Mouse (Mus musculus): ENCODE measurements at regions not wholly inside any gene's neighbourhood (a gene's known extent, or its start where the extent isn't known, plus 50 kb on each side); places are given as distances from the start of the nearest gene placed in this dataset.

DNA sequence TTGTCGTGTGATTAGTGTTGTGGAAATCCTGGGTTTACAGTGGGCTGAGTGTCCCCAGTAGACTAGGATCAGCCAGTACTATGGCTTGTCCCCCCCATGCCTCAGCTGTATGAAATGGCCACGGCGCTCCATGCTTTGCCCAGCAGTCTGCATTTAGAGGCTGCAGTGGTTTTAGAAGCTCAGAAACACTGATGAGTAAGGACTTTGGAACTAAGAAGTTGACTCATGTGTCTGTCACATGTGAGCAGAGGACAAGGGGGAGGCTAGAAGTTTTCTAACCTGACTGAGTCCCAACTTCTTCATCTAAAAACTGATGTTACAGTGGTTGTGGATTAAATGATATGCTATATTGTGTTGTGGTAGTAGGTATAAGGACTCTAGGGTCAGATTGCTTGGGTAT, 371.5 kb downstream of the Bckdhb start:
- ATAC-seq: no peak

DNA sequence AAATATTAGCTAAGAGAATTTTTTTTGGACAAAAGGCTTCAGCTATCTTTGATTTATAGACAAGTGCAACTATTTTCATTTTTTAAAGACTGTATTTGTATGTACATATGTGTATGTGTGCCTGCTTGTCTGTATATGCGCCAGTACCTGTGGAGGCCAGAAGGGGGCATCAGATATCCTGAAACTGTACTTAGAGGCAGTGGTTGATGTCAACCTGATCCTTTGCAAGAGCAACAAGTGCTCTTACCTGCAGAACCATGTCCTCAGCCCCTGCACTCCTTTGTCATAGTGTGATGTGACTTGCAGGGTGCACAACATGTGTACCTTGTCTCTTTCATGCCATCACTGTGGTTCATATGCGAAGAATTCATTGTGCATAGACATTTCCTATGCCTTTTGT, 379.5 kb downstream of the Bckdhb start:
- ATAC-seq: no peak

DNA sequence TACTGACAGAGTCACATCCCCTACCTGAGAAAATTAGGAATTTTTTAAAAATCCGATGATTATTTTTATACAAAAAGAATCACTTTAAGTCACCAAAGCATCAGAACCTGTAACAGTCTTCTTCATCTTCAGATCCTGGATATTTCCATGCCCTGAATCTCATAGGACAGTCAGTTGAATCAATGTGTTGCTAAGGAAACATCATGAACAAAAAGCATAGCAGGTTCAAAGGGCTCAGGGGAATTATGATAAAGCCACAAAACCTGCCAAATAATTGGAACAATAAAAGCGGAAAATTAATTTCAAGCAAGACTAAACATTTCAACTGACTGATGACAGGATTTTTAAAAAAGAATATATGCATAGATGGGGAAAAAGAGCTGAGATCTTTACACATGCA, 393.9 kb downstream of the Bckdhb start:
- ATAC-seq: no peak

DNA sequence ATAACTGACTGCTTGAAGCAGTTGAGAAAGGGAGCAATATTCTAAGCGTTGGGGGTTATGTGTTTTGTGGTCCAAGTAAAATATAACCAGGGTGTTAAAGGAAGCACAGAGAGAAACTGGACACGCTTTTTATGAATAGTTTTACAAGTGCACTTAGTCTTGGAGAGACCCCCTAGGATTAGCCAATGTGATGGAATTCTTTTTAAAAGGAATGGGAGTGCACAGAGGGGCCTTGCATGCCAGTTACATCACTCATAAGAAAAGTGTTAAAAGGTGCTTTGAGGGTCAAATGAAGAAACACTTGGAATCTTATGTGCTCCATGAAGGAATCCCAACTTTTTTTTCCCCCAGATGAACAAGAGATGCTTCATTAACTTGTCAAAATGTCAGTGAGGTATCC, 394.4 kb downstream of the Bckdhb start:
- no peak for ATAC-seq

DNA sequence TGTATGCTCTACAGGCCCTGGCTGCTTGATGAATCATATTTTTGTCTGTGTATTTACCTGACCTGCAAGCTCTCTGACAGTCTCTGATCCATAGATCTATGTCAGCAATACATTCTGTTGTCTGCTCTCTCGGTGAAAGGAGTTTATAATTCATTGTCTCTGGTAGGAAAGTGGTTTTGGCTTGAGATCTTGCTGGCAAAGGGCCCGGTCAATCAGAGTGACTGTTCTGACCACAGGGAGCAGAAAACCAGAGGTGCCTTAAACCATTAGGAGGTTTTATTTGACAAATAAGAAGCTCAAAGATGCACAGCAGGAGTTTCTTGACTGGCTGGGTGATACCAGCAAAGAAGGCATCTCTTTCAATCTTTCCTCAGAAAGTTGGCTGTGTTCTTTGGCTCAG, 398.2 kb downstream of the Bckdhb start:
- ATAC-seq: no peak

DNA sequence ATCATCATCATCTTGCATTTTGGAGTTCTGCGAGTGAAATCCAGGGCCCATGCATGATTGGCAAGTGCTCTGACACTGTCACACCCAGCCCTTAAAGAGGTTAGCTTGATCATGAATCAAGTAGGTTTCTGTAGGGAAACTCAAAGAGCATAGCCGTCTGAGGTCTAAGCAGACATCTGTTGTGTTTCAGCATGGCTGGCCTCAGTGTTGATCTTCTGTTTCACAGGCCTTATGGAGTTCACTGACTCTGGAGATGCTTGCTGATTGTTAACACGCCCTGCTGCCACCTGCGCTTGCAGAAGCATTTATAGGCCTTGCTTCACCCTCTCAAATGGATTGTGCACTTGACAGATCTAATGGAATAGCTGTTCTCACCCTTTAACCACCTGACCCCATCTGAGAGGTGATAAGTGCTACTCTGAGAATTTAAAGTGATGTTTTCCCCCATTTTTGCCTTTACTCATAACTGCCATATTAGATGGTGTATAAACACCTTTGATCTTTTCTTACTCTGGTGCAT, 406.2 kb downstream of the Bckdhb start:
- no peak for ATAC-seq

DNA sequence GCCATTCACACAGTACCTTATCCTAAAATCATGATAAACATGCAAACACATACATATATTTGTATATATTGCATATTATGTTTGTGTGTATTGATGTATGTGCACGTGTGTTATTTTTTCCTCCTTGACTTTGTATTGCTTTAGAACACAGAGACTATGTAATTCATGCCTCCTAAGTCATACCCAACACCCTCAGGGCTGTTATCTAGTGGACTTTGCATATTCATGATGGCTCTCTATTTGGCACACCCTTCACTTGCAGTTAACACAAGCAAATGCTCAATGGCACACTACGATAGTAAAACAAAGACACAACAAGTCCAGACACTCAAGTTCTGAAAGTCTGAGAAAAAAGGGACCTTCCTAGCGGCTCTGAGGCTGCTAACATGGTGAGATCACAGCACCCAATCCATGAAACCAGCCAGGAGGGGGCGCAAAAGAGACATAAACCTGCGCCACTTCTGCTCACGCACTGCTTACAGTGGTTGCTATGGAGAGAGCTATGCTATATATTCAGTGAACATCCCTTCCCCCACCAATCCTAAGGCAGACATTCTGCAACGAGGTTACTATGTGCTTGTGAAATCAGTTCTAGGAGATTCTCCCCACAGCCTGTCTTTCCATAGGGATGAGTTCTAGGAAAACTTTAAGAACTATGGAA, 418.6 kb downstream of the Bckdhb start:
- ATAC-seq: peak; percentile 75

DNA sequence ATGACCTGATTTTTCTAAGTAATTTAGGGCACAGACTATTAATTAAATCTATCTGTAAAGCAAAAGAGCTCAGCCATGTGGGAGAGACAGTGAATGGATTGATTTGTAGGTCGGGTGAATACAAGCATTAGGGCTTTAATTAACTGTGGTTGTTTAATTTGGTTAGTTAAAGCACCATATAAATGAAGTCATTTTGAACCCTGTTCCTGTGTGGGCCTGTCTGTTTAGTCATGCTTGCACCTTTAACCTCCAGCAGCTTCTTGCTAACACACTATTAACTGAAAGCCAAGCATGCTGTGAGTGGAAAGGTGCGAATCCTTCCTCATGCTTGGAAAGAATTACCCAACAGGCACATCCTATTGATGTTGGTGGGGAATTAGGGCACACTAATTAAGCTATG, 425.3 kb downstream of the Bckdhb start:
- ATAC-seq: no peak

DNA sequence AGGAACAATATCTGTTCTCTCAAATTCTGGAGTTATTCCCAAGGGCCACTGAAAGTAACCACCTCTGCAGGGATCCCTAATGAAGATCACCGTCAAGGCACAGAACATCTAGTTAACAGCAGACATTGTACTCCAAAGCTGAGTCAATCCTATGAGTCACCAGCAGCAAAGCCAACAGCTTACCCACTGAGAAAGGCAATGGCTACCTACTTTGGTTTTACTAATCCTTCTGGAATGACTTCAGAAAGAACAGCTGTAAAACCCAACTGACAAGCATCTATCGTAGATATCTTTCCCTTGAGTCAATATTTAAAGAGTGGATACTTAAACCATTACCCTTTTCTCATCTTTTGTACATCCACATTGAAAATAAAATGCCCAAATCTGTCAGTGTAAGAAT, 429.5 kb downstream of the Bckdhb start:
- no peak for ATAC-seq

DNA sequence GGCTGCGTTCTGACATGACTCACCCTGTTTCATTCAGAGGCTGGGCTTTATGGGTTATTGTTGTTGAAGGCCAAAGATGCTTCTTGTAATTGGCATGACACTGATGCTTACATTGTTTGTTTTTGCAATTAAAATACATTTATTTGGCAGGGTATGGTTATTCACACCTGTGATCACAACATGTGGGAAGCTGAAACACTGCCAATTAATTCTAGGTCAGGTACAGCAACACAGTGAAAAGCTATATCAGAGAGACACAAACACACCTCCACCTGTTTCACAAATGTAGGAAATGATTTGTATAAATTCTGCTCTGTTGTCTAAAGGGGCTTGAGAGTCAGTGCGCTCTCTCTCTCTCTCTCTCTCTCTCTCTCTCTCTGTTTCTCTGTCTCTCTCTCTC, 431.2 kb downstream of the Bckdhb start:
- ATAC-seq: no peak

DNA sequence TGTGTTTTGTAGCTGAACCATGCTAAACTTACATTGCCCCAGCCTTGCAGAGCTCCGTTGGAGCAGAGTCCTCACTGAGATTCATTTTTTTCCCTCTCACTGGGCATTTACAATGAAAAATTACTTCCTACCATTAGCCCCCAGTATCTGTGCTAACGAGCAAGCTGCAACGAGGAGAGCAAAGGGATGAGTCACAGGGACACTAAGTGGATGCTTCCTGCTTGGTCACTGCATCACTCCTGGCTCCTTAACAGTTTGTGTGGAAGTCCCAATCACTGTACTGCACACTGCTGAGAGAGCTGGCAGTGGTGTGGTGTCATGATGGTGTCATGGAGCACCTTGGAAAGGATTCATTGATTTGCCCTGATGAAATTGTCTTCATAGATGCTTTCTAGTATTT, 434.9 kb downstream of the Bckdhb start:
- ATAC-seq: no peak

DNA sequence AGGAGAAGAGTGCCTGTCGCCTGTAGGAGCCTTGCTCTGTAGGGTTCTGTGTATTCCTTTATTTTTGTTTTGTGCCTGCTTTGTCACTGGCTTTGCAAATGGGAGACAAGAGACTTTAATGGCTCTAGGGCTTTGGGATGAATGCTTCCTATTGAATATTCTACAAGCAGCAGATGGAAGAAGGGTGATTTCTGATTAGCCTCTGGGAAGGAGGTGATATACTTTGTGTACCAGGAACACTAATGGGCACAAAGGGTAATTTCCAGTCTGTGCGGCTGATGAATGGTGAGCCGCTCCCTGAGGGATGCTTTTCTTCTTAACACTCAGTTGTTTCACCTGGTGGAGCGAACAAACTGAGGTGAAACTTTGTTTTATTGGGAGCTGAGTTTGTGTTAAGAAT, 435.5 kb downstream of the Bckdhb start:
- ATAC-seq: no peak

DNA sequence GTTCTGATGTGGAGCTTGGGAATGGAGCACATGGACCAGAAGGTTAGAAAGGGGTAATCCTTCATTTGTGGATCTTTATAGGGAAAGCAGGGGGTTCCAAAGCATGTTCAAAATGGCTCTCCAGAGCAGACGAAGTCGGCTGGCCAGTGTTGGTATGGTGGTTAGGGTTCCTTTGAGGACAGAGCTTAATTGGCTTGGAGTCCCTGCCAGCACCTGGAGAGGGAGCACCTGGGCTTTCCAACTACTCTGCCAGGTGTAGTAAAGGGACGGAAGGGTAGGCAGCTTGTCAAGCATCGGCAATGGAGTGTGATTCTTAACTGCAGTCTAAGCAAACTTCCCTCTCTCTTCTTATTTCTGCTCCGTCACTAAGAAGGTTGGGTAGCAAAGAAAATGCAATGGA, 438.5 kb downstream of the Bckdhb start:
- no peak for ATAC-seq

DNA sequence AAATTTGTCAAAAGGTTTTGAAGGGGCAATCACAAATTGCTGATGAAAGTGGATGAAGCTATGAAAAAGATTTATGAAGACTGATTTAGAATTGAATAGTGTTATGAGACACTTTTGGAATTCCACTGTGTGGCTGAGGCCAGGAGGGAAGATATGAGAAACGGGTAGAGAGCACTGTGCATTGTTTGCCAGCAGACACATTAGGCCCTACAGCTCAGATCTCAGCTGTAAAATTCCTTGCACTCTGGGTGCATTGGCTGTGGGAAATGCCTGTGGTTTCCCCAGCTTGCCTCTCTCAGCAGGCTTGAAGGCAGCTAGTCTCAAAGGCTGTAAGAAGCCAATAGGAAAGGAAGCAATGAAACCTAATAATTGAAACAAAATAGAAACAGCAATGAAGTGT, 444.3 kb downstream of the Bckdhb start:
- no peak for ATAC-seq

DNA sequence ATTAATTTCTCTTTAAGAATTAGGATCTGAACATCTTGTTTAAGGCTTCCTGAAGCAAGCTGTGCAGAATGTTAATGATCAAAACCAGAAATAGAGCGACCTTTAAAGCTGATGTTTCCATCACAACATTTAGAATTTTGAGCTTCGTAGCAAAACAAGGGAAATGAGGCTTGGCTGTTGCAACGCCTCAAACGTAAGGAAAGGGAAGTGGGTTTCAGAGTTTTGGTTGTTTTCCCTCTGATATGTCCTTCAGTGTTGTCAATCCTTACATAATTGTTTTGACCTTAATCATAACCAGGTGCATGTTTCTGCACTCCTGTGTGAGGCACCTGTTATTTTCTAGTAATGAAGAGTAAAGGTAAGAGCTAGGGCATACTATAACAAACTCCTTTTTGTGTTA, 445.3 kb downstream of the Bckdhb start:
- ATAC-seq: no peak

DNA sequence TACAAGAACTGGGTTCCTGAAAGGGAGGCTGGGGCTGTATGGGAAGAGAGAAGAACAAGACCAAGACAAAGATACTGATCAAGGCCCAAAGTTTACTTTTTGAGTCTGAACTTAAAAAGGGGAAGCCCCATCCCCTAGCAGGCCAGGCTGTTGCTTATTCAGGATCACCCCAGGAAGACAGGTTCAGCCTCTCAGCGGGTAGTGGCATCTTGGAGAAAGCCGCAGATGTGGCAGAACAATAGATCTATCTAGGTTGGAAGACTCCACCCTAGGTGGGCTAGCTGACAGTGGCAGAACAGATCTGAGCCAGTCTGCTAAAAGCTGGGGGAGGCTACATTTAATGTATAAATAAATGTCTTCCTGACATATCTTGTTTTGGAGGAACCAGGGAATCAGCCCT, 450.8 kb downstream of the Bckdhb start:
- no peak for ATAC-seq

DNA sequence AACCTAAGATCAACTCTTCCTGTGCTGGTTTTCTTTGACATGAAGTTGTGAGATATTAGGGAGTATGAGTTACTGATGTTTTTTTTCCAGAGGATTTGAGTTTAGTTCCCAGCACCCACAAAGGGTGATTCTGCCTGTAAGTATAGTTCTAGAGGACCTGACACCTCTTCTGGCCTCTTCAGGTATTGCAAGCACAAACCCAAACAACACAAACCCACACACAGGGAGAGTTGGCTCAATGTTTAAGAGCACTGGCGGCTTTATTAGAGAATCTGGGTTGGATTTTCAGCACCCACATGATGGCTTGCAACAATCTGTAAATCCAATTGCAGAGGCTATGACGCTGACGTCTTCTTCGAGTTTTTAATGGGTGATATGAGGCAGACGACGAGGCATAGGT, 451.7 kb downstream of the Bckdhb start:
- no peak for ATAC-seq

DNA sequence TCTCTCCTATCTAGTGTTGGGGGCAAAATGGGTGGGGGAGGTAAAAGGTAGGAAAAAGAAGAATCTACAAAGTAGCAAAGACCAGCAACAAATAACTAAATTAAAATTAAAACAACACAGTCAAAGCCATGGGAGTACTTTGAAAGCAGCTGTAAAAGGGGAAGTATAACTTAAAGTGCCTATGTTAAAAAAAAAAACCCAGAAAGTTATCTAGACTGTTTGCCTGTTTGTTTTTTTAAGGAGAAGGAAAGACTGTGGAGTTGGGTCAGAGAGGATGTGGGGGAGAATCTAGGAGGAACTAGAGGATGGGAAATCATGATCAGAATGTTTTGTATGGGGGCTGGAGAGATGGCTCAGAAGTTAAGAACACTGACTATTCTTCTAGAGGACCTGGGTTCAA, 457.0 kb downstream of the Bckdhb start:
- ATAC-seq: no peak

DNA sequence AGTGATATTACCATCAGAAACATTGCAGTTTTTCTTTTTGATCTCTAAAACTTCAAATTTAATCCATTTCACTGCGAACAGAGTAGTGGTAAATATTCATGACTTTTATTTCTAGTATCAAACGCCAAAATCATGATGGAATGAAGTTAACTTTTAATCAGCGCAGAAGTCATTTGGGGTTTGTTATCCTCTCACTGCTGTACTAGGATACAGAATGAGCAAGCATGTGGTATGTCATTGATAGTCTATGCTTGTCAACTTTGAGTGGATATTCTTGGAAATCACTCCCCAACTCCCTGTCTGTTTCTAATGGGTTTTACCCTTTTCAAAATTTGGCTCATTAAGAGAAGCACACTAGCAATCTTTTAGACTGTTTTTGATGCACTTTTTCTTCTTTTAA, 464.9 kb downstream of the Bckdhb start:
- no peak for ATAC-seq

DNA sequence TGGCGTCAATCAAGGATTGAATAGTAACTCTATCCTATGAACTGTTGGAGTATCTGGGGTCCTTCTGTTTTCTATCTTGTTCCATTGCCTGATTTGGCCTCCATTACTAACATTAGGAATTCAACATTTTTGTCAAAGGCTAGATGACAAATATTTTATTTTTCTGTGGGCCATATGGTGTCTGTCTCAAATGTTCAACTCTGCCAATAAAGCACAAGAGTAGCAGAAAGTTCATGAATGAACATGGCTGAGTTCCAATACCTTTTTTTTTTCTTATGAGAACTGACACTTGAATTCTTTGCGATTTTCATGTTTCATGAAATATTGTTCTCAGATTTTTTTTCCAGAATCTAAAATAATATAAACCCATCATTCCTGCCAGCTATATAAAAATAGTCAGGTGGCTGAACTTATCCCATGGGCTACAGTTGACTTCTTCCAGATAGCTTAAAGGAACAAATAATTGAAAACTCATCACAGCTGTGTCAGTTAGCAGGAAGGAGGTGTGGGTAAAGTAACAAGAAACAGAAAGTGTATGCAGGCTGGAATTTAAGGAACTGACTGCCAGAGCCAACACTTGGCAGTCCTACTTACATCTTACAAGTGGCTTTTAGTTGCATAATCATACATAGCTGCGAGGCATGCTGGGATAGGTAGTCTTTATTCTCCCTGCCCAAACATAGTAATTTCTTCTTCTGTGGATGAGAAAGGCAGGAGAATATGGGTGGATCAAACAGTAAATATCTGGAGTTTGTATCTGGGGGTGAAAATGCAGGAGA, 469.8 kb downstream of the Bckdhb start:
- ATAC-seq: no peak

DNA sequence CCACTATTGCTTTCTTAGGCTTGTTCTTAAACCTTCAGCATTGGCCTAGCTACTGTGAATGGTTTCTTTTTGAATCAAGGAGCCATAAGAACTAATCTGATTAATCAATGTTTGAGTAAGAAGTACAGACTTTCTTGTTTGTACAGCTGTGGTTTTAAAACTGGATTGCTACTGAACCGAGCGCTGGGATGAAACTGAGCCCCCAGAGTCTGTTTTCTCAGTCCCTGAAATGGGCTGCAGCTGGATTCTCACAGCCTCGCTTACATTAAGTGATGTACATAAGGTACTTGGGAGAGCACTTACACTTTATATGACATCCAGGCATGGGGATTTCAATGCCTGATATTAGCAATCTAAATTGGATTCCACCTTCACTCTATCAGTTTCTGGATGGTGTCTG, 474.5 kb downstream of the Bckdhb start:
- no peak for ATAC-seq

DNA sequence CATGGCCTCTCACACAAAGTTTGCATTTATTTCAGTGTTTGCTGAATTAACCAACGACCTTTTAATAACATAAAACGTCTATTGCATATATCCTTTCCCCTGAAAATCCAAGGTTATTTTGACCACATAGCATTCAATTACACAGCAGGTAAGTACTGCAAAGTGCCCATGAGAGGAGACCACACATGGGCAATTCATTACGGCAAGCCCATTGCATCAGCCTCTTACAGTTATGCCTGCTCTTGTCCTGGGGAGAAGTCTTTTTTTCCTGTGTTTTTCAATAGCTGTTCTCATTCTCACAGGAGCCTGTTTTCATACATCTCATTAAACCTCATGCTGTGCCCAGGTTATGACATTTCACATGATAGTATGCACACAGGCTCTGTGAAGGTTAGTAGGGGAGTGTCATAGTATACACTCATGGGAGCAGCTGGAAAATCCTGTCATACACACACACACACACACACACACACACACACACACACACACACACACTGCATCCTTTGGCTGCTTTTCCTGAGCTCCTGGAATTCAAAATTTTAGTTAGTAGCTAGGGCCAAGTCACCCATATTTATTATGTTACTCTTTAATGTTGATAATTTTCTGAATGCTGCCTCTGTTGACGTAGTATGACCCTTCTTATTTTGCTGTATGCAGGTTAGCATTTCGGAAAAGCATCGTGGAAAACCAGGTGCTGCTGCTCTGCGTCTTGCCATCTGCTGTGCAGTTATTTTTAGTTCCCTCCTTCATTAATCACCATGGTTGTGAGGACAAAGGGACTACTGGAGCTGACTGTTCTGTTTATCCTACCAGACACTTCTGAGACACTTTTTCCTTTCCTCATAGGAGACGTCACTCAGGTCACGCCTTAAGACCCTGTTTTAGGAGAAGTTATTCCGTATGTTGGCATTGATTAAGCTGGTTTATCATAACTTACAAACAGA, 483.6 kb downstream of the Bckdhb start:
- no peak for ATAC-seq
